Mouse (Mus musculus) adrenal gland, adult 10 weeks (tissue): Measurements from ENCODE around the gene Ankrd61. TPM values are rescaled to one million over a fixed set of nuclear protein-coding genes. Genes with fewer than 3 reads are reported as not detected.

Experiments
- polyA plus RNA-seq: library from polyadenylated mRNA; stranded (reverse); fragments of 350-450 nt; fragmentation: Illumina TruSeq; extraction: RNeasy Lipid Tissue Mini Kit (QIAGEN cat#74804); gene quantifications from one replicate; pipeline ENCODE4 v1.2.3, GENCODE M21; 2014; ENCODE audit warnings: low read depth, low replicate concordance

The Ankrd61 gene
- not detected for polyA plus RNA-seq

DNA sequence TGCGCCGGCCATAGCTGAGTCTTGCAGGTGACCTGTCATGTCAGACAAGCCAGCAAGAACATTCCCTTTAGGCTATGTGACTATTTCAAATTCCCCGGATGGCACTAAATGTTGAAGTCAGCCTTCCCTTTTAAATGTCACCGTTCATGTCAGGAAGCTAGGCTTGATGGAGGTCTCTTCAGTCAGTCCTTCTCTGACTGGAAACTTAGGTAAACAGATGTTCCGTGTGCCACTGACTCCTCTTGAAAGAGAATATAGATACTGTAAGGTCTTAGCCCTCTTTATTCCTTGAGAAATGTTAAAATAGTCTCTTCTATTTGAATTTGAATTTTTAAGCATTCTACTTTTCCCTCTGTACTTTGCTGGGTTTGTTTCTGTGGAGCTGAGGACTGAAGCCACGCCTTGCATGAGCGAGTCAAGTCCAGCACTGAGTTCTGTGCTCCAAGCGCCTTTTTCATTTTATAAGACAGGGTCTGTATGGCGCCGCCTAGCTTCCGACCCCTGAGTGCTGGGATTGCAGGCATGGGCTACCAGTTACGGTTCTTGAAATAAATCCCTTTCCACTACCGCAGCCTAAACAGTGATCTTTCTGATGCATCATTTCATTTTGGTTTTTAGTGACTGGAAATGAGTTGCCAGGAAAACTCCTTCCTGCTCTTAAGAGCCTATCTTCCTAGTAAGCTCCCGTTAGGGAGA is at the start of gene Ankrd61:
Gene Ankrd61, minus strand, starts transcription at position 51 of the 696 bp plus-strand sequence.

DNA sequence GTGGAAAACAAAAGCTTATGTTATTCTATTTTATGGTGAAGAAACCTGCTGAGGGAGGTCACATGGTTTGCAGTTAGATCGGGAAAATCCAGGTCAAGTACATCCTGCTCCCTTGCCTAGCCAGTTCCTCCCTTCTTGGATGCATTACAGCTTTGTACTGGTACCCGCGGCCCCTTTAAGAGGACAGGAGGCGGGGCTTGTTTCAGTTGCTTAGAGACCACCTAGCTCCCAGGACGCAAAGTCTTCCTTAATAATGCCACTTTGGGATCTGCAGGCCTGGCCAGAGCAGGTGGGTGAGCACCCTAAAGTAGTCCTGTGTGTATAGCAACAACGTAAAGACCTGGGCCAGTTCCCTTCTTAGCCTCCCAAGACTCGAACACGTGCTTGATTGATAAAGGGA is 35.3 kb upstream of the Ankrd61 start, which contains the start of gene Rsph10b:
Gene Rsph10b, plus strand, starts transcription at position 205 of the 400 bp plus-strand sequence.

DNA sequence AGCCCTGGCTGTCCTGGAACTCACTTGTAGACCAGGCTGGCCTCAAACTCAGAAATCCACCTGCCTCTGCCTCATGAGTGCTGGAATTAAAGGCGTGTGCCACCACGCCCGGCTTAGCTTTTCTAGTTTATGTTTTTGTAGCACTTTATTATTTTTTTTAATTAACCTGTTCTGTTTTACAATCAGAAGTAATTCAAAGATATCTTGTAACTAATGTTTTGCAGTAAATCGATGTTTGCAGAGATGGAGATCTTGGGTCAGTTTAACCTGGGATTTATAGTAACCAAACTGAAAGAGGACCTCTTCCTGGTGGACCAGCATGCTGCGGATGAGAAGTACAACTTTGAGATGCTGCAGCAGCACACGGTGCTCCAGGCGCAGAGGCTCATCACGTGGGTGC is 30.4 kb upstream of the Ankrd61 start, which contains the start of gene Gm42421:
Gene Gm42421, plus strand, starts transcription at position 301 of the 400 bp plus-strand sequence.

GRCm38 (mm10) chr5:143909417-143910400 is 12.2 kb upstream of the Ankrd61 start, which contains the start of the genes Aimp2 and Pms2:
Gene Aimp2, minus strand, starts transcription at chr5:143909847.
Gene Pms2, plus strand, starts transcription at chr5:143909964.

Other genes with a start within 250 kb of the Ankrd61 start
- gene Usp42, start 165.4 kb downstream of the Ankrd61 start, polyA plus RNA-seq = 11.0 TPM
- 62.3 TPM for gene Eif2ak1, start 79.9 kb downstream of the Ankrd61 start, polyA plus RNA-seq
- gene Aimp2, start 12.2 kb upstream of the Ankrd61 start, polyA plus RNA-seq = 7.9 TPM
- gene Pms2, start 12.3 kb upstream of the Ankrd61 start, polyA plus RNA-seq = 18.7 TPM
- not detected for gene Gm42421, start 30.5 kb upstream of the Ankrd61 start, polyA plus RNA-seq
- 1.2 TPM for gene Rsph10b, start 35.4 kb upstream of the Ankrd61 start, polyA plus RNA-seq
- 156 TPM for gene Ccz1, start 117.2 kb upstream of the Ankrd61 start, polyA plus RNA-seq
- gene Ocm, start 129.0 kb upstream of the Ankrd61 start, polyA plus RNA-seq = not detected
- 12.8 TPM for gene Lmtk2, start 202.8 kb upstream of the Ankrd61 start, polyA plus RNA-seq